Mouse (Mus musculus) hindbrain, postnatal 0 days (tissue): ENCODE measurements around the gene Nr6a1. TPM values are rescaled to one million over a fixed set of nuclear protein-coding genes. Genes with fewer than 3 reads are reported as not detected.

Source experiments
- ATAC-seq: fragments of 200-750 bp; cut with Nextera tagmentation; 2 replicates; pipeline ENCODE4 v1.8.0; 2017; ENCODE audit warnings: mild to moderate bottlenecking, moderate TSS enrichment, moderate library complexity
- DNase-seq: peaks from one replicate; pipeline ENCODE4 v3.0.0-alpha.2; 2015; ENCODE audit warnings: low spot score
- H3K27ac ChIP-seq: fragments of 300-500 bp; sonication (generic); 2 replicates; pipeline ENCODE4 v1.5.1; 2014; ENCODE audit warnings: mild to moderate bottlenecking
- H3K27me3 ChIP-seq: fragments of 300-500 bp; sonication (generic); 2 replicates; pipeline ENCODE4 v1.6.1; 2014; ENCODE audit warnings: low read length, mixed read lengths; ENCODE audit not compliant: insufficient read depth
- H3K36me3 ChIP-seq: fragments of 300-500 bp; sonication (generic); 2 replicates; pipeline ENCODE4 v1.6.1; 2014; ENCODE audit warnings: low read length, mixed read lengths; ENCODE audit not compliant: insufficient read depth
- H3K4me1 ChIP-seq: fragments of 300-500 bp; sonication (generic); 2 replicates; pipeline ENCODE4 v1.6.1; 2014; ENCODE audit warnings: antibody characterized with exemption, low read length, mixed read lengths; ENCODE audit not compliant: insufficient read depth
- H3K4me2 ChIP-seq: fragments of 300-500 bp; sonication (generic); 2 replicates; pipeline ENCODE4 v1.6.1; 2014; ENCODE audit warnings: low read depth, mild to moderate bottlenecking, low read length, moderate library complexity, mixed read lengths
- H3K4me3 ChIP-seq: fragments of 300-500 bp; sonication (generic); 2 replicates; pipeline ENCODE4 v1.5.1; 2014; ENCODE audit warnings: low read length
- H3K9ac ChIP-seq: fragments of 300-500 bp; sonication (generic); replicated peaks from 2 replicates; pipeline ENCODE4 v1.6.1; 2014; ENCODE audit warnings: mild to moderate bottlenecking, low read length, moderate library complexity, mixed read lengths
- H3K9me3 ChIP-seq: fragments of 300-500 bp; sonication (generic); 2 replicates; pipeline ENCODE4 v1.6.1; 2016; ENCODE audit warnings: low read length, mixed read lengths
- CTCF ChIP-seq: IDR thresholded peaks from 2 replicates; pipeline ENCODE4 v1.5.1; 2016; ENCODE audit warnings: antibody characterized with exemption, control low read depth, low read depth
- WGBS: fragments of 180-500 bp; shearing (Covaris S2); extraction: QIAGEN DNeasy Blood & Tissue Kit; methylation state at CpG from one replicate; pipeline ENCODE4 v1.1.7; 2014; 5-methylcytosine and 5-hydroxymethylcytosine counted together
- polyA plus RNA-seq: library from polyadenylated mRNA; unstranded; fragments of >200 nt; fragmentation: Nextera tagmentation; extraction: Ambion mirVana; gene quantifications from 2 replicates; pipeline ENCODE4 v1.2.1, GENCODE M21; 2015
- total RNA-seq: library from RNA; depleted of rRNA; stranded (reverse); fragments of >200 nt; gene quantifications from 2 replicates; pipeline ENCODE4 v1.2.3, GENCODE M21; 2014

Nr6a1 gene
- total and polyA plus RNA-seq, 2 experiments from 2014 or later: 1.6 to 9.0 TPM

DNA sequence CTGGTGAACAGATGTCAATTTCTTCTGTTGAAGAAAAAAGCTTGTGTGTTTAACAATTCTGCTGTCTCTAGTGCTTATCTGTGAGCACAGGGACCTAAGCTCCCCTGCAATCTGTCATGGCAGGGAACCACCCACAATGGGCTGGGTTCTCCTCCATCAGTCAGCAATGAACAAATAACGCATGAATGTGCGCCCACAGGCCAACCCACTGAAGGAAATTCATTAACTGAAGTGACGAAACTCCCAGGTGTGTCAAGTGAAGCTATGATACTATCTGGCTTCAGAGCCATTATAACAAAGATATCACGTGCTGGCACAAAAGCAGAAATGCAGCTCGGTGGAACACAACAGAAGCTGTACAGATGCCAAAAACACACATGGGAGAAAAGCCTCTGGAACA is 42.6 kb upstream of the Nr6a1 start:
- WGBS: 79% methylated on average over 5 of the region's 5 CpGs
- H3K27me3 ChIP-seq: no peaks in the 10 kb centered on the region

GRCm38 (mm10) chr2:38969650-38970049 is 42.2 kb upstream of the Nr6a1 start:
- no peak for TF ChIP-seq CTCF
- Histone ChIP-seq H3K36me3 (no peaks in the 10 kb centered on the region), H3K27me3 (no peaks in the 10 kb centered on the region), H3K4me2 (no peak overlapping the region), H3K27ac (no peak overlapping the region), H3K4me1 (no peaks in the 10 kb centered on the region), H3K9ac (no peak overlapping the region), H3K9me3 (no peaks in the 10 kb centered on the region), H3K4me3 (no peak overlapping the region)
- DNase-seq (no peak), ATAC-seq (no peak)
- WGBS: 92% methylated on average over 2 of the region's 2 CpGs

More for the DNA sequence above, 42.6 kb upstream of the Nr6a1 start:
- Histone ChIP-seq H3K36me3 (no peaks in the 10 kb centered on the region), H3K4me1 (no peaks in the 10 kb centered on the region), H3K4me3 (no peak overlapping the region), H3K4me2 (no peak overlapping the region), H3K27ac (no peak overlapping the region), H3K9ac (no peak overlapping the region), H3K9me3 (no peaks in the 10 kb centered on the region)
- ATAC-seq: no peak
- no peak for TF ChIP-seq CTCF
- DNase-seq: no peak

GRCm38 (mm10) chr2:38964198-38964597 is 36.7 kb upstream of the Nr6a1 start:
- ATAC-seq (0 out of 2 replicates have a peak, but pooled peaks have one; percentile 29), DNase-seq (no peak)
- TF ChIP-seq CTCF: no peak
- Histone ChIP-seq H3K9ac (no peak overlapping the region), H3K9me3 (no peaks in the 10 kb centered on the region), H3K4me2 (no peak overlapping the region), H3K4me3 (no peak overlapping the region), H3K27me3 (no peaks in the 10 kb centered on the region), H3K4me1 (no peaks in the 10 kb centered on the region), H3K27ac (no peak overlapping the region), H3K36me3 (no peaks in the 10 kb centered on the region)
- WGBS: 44% methylated on average over 4 of the region's 4 CpGs

DNA sequence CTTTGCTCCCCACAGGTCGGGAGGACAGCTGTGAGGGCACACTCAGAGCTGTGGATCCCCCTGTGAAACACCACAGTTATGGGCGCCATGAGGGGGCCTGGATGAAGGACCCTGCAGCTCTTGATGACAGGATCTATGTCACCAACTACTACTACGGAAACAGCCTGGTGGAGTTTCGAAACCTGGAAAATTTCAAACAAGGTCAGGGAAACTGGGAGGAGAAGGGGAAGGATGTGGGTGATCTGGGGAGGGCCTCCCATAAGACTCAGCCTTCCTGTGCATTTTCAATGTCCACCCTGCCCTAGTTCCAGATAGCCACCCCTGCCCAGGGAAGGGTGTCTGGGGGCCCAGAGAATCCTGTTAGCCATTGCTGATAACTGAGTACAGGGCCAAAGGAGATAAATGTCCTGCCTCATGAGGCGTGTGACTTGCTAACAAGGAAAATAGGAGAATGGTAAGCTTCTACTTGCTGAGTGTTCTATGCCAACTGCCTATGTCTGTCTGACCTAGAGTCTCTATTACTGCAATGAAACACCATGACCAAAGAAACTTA is 30.3 kb upstream of the Nr6a1 start:
- TF ChIP-seq CTCF: no peak
- H3K27me3 ChIP-seq: no peaks in the 10 kb centered on the region
- no peak for ATAC-seq
- H3K4me1 ChIP-seq: no peaks in the 10 kb centered on the region
- DNase-seq: no peak
- H3K9me3 ChIP-seq: no peaks in the 10 kb centered on the region
- WGBS: 85% methylated on average over 5 of the region's 5 CpGs
- H3K27ac ChIP-seq: no peak overlapping the region
- H3K4me3 ChIP-seq: no peak overlapping the region
- H3K9ac ChIP-seq: no peak overlapping the region
- H3K4me2 ChIP-seq: no peak overlapping the region
- H3K36me3 ChIP-seq: no peaks in the 10 kb centered on the region

- Histone ChIP-seq H3K27ac (no peak overlapping the region), H3K9me3 (no peaks in the 10 kb centered on the region), H3K4me3 (no peak overlapping the region), H3K4me1 (no peaks in the 10 kb centered on the region), H3K36me3 (no peaks in the 10 kb centered on the region), H3K4me2 (no peak overlapping the region), H3K27me3 (no peaks in the 10 kb centered on the region), H3K9ac (no peak overlapping the region)
- DNase-seq: no peak
- no peak for ATAC-seq
- WGBS: 78% methylated on average over 2 of the region's 2 CpGs
- TF ChIP-seq CTCF: no peak
These were observed 28.6 kb upstream of the Nr6a1 start for GRCm38 (mm10) chr2:38956062-38956461.

DNA sequence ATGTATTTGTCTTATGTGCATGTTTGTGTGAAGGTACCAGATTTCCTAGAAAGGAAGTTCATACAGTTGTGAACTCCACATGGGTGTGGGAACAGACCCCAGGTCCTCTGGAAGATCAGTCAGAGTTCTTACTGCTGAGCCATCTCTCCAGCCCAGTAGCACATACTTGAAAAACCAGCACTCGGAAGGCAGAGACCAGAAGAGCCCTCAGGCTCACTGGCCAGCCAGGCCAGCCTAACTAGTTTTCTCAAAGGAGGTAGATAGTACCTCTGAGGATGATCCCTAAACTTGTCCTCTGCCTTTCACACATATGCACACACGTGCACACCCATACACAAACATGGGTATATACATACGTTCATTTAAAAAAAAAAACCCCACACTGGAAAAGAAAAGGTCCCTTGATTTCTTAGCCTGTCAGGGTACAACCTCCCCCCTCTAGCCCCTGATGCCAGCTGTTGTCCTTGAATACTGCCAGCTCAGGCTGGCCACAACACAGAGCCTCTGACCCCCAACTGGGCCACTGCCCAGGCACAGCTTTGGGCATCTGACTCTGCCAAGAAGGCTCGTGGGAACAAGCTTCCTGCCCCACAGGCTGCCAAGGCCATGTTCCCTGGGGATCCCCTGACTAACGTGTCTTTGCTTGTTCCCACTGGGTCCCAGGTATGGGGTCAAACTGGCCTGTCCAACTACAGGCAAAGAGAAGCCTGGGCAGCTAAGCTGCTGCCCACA is 25.8 kb upstream of the Nr6a1 start:
- ATAC-seq (peak; percentile 73; the same call in 1 of the 2 replicates), DNase-seq (peak; percentile 85)
- Histone ChIP-seq H3K9me3 (no peaks in the 10 kb centered on the region), H3K27me3 (no peaks in the 10 kb centered on the region), H3K36me3 (no peaks in the 10 kb centered on the region), H3K27ac (no peak overlapping the region), H3K4me3 (no peak overlapping the region), H3K4me1 (peaks cover 6% of the 10 kb centered on the region; the same call in 1 of the 2 replicates), H3K4me2 (no peak overlapping the region), H3K9ac (no peak overlapping the region)
- TF ChIP-seq CTCF: no peak
- 46% methylated on average over 5 of the region's 5 CpGs for WGBS

DNA sequence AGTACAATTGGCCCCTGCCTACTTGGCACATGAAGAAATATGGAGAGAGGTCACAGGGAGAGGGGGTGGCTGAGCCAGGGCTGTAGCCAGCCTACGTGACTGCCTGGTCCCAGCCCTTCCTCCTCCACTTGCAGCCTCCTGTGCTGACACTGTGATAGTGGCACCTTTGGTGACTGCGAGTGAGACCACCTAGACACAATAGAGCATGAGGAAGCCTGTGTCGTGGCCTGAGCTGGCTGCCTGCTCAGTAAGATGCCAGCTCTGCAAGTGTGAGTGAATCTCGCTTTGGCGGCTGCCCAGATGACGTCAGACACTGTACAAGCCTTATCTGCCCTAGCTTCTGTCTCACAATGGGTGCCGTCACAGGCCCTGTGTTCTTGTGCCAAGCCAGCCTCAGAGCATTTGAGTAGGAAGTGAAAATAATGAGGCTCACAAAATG is 22.8 kb upstream of the Nr6a1 start:
- H3K9me3 ChIP-seq: no peaks in the 10 kb centered on the region
- H3K27me3 ChIP-seq: no peaks in the 10 kb centered on the region
- TF ChIP-seq CTCF: no peak
- DNase-seq (peak; percentile 83), ATAC-seq (peak; percentile 92)
- no peak overlapping the region for H3K4me2 ChIP-seq
- no peaks in the 10 kb centered on the region for H3K36me3 ChIP-seq
- H3K4me3 ChIP-seq: no peak overlapping the region
- 24% methylated on average over 7 of the region's 7 CpGs for WGBS
- H3K27ac ChIP-seq: peak overlapping the region; percentile 36; the same call in 1 of the 2 replicates
- H3K4me1 ChIP-seq: peaks cover 6% of the 10 kb centered on the region; the same call in 1 of the 2 replicates
- H3K9ac ChIP-seq: no peak overlapping the region
